9 mouse cellular contexts compared by ENCODE assay signal in the genomic region with DNA sequence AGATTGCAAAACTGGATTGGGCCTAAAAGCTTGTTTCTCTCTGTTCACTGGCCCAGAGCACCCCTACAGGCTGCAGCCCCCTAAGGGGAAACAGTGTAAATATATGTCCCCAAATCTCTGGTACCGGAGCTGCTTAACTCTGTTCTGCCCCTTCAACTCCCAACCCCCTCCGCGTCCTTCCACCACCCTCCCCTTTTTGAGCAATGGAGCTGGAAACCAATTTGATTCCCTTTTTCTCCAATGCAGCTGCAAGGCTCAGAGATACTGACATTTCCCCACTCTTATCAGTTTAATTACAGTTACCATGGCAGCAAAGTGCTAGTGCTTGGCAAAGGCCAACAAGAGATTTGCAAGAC.
DNase-seq lines count a peak whose midpoint lies in the region; ATAC-seq and TF ChIP-seq lines count a peak whose summit lies in the region.
"Had no signal": no experiment of that assay in that cellular context is flagged by ENCODE, and none has a peak within 500 bp of the region (broad histone marks: within the 10 kb centered on the region; RNA-seq: fewer than 3 reads in every experiment).

No protein-coding gene starts in this region.

- no peak overlapping the region; the same call in 1 of the 2 replicates for H3K4me3 ChIP-seq in kidney, embryonic 14.5 days (ENCODE audit: low read length)
- peak overlapping the region; percentile 44 for H3K4me3 ChIP-seq in hindbrain, embryonic 14.5 days (replicated peaks; ENCODE audit: low read length)
- H3K4me3 ChIP-seq in midbrain, postnatal 0 days (ENCODE audit: low read depth, low read length): peak overlapping the region; percentile 54

- H3K9me3 ChIP-seq in kidney, embryonic 14.5 days (ENCODE audit: control insufficient read depth, low read length): no peaks in the 10 kb centered on the region
- no peaks in the 10 kb centered on the region for H3K9me3 ChIP-seq in hindbrain, embryonic 14.5 days (ENCODE audit: control insufficient read depth, low read length)
- no peaks in the 10 kb centered on the region for H3K9me3 ChIP-seq in midbrain, postnatal 0 days (ENCODE audit: low read length)

- no peak overlapping the region for H3K4me2 ChIP-seq in kidney, embryonic 14.5 days (replicated peaks; ENCODE audit: low read depth, low read length)
- peak overlapping the region; percentile 59 for H3K4me2 ChIP-seq in hindbrain, embryonic 14.5 days (replicated peaks)
- H3K4me2 ChIP-seq in midbrain, postnatal 0 days (ENCODE audit: low read depth, low read length, poor library complexity, severe bottlenecking): peak overlapping the region; percentile 71

- TF ChIP-seq CTCF in midbrain, postnatal 0 days (IDR thresholded peaks at IDR 0.05): no peak

- peaks cover 8% of the 10 kb centered on the region; the same call in 1 of the 2 replicates for H3K4me1 ChIP-seq in kidney, embryonic 14.5 days (ENCODE audit: control insufficient read depth, insufficient read depth, low read length)
- H3K4me1 ChIP-seq in hindbrain, embryonic 14.5 days (replicated peaks; ENCODE audit: control insufficient read depth, insufficient read depth, low read length): peaks cover 32% of the 10 kb centered on the region
- no peaks in the 10 kb centered on the region for H3K4me1 ChIP-seq in midbrain, postnatal 0 days (ENCODE audit: insufficient read depth, low read length)

- H3K27ac ChIP-seq in kidney, embryonic 14.5 days (ENCODE audit: low read depth, low read length): no peak overlapping the region
- H3K27ac ChIP-seq in hindbrain, embryonic 14.5 days: peak overlapping the region; percentile 89
- H3K27ac ChIP-seq in midbrain, postnatal 0 days (ENCODE audit: low read depth, low read length): peak overlapping the region; percentile 74

- peaks cover 40% of the 10 kb centered on the region for H3K27me3 ChIP-seq in kidney, embryonic 14.5 days (ENCODE audit: control insufficient read depth, insufficient read depth, low read length)
- H3K27me3 ChIP-seq in hindbrain, embryonic 14.5 days (ENCODE audit: control insufficient read depth, insufficient read depth, low read length): no peaks in the 10 kb centered on the region
- no peaks in the 10 kb centered on the region for H3K27me3 ChIP-seq in midbrain, postnatal 0 days (ENCODE audit: insufficient read depth, low read length)

- H3K9ac ChIP-seq in kidney, embryonic 14.5 days (ENCODE audit: low read depth, low read length): no peak overlapping the region
- peak overlapping the region; percentile 61 for H3K9ac ChIP-seq in hindbrain, embryonic 14.5 days
- H3K9ac ChIP-seq in midbrain, postnatal 0 days (replicated peaks; ENCODE audit: low read length, poor library complexity, severe bottlenecking): peak overlapping the region; percentile 68; the same call in 1 of the 2 replicates

- DNase-seq in kidney, postnatal 25 days: no peak
- DNase-seq in embryo, embryonic 11 days: peak; percentile 58
- peak; percentile 68 for DNase-seq in hindbrain, embryonic 14.5 days (ENCODE audit: low spot score)
- DNase-seq in midbrain, postnatal 0 days (ENCODE audit: low spot score): peak; percentile 69
- DNase-seq in adrenal gland, postnatal 14 days: no peak
- no peak for DNase-seq in kidney, adult 11 months
- DNase-seq: thymus, postnatal 14 days had no signal

- 14% methylated on average over 3 of the region's 3 CpGs for WGBS in kidney, embryonic 14.5 days
- 8% methylated on average over 3 of the region's 3 CpGs for WGBS in hindbrain, embryonic 14.5 days
- 2% methylated on average over 3 of the region's 3 CpGs for WGBS in midbrain, postnatal 0 days

- no peaks in the 10 kb centered on the region for H3K36me3 ChIP-seq in kidney, embryonic 14.5 days (ENCODE audit: control insufficient read depth, insufficient read depth, low read length)
- H3K36me3 ChIP-seq in hindbrain, embryonic 14.5 days (replicated peaks; ENCODE audit: control insufficient read depth, insufficient read depth): 0 out of 2 replicates have a peak, but pooled peaks cover 3% of the 10 kb centered on the region
- no peaks in the 10 kb centered on the region for H3K36me3 ChIP-seq in midbrain, postnatal 0 days (ENCODE audit: insufficient read depth, low read length)

- peak; percentile 44; the same call in 1 of the 2 replicates for ATAC-seq in kidney, embryonic 14.5 days (ENCODE audit: low FRiP score, low TSS enrichment)
- peak; percentile 64 for ATAC-seq in hindbrain, embryonic 14.5 days (ENCODE audit: low FRiP score)
- ATAC-seq in midbrain, postnatal 0 days (ENCODE audit: low FRiP score): no peak
- ATAC-seq in activated CD4-positive, CD25-positive, alpha-beta regulatory T cell, adult 4 months: no peak

Comparison
In these comparisons a context has a peak if more than half of its experiments do, and no peak if none do; other contexts are left out.
1. ATAC-seq: peak in kidney, embryonic 14.5 days (single experiment) and hindbrain, embryonic 14.5 days (single experiment); none in midbrain, postnatal 0 days (single experiment) and activated CD4-positive, CD25-positive, alpha-beta regulatory T cell, adult 4 months (single experiment).
2. DNase-seq: peak in embryo, embryonic 11 days (single experiment), hindbrain, embryonic 14.5 days (single experiment) and midbrain, postnatal 0 days (single experiment); none in kidney, postnatal 25 days (0 of 2), adrenal gland, postnatal 14 days (single experiment) and kidney, adult 11 months (single experiment).